Mouse (Mus musculus) testis, adult 2 months (tissue): Measurements from ENCODE around the gene Ank. TPM values are rescaled to one million over a fixed set of nuclear protein-coding genes. Genes with fewer than 3 reads are reported as not detected.

Experiments
- H3K27ac ChIP-seq: fragments of 200-500 bp; 2 replicates; pipeline ENCODE4 v1.5.1; 2012; ENCODE audit warnings: low read depth, low read length; ENCODE audit not compliant: control insufficient read depth, insufficient read depth
- H3K27me3 ChIP-seq: fragments of 200-500 bp; 2 replicates; pipeline ENCODE4 v1.6.1; 2012; ENCODE audit warnings: mild to moderate bottlenecking, low read length, moderate library complexity; ENCODE audit not compliant: control insufficient read depth, insufficient read depth
- H3K36me3 ChIP-seq: fragments of 200-500 bp; 2 replicates; pipeline ENCODE4 v1.6.1; 2012; ENCODE audit warnings: mild to moderate bottlenecking, low read length; ENCODE audit not compliant: control insufficient read depth, insufficient read depth
- H3K4me1 ChIP-seq: fragments of 200-500 bp; 2 replicates; pipeline ENCODE4 v1.6.1; 2012; ENCODE audit warnings: low read length; ENCODE audit not compliant: control insufficient read depth, insufficient read depth
- H3K4me3 ChIP-seq: fragments of 200-500 bp; 2 replicates; pipeline ENCODE4 v1.5.1; 2012; ENCODE audit warnings: low read depth, mild to moderate bottlenecking, low read length, moderate library complexity, mixed read lengths; ENCODE audit not compliant: control insufficient read depth
- CTCF ChIP-seq: fragments of 200-500 bp; IDR thresholded peaks from 2 replicates; pipeline ENCODE4 v1.5.1; 2012; ENCODE audit warnings: low read depth, mild to moderate bottlenecking, inconsistent platforms, low read length, moderate library complexity; ENCODE audit not compliant: control insufficient read depth, insufficient read depth, insufficient replicate concordance
- POLR2A ChIP-seq: fragments of 200-500 bp; IDR thresholded peaks from 2 replicates; pipeline ENCODE4 v1.6.1; 2012; ENCODE audit warnings: low read depth, mild to moderate bottlenecking, inconsistent platforms, low read length, moderate library complexity; ENCODE audit not compliant: control insufficient read depth
- polyA plus RNA-seq: library from polyadenylated mRNA; depleted of rRNA; stranded (reverse); fragments of >200 nt; gene quantifications from 2 replicates; pipeline ENCODE4 v1.2.3, GENCODE M21; 2012

Gene Ank
- polyA plus RNA-seq, 1 experiment, result 9.1 TPM

GRCm38 (mm10) chr15:27597516-27597915 is 131.0 kb downstream of the Ank start:
- Histone ChIP-seq H3K27me3 (no peaks in the 10 kb centered on the region), H3K4me3 (no peak overlapping the region), H3K36me3 (no peaks in the 10 kb centered on the region; the same call in 1 of the 2 replicates), H3K27ac (no peak overlapping the region), H3K4me1 (no peaks in the 10 kb centered on the region)
- TF ChIP-seq CTCF (no peak), POLR2A (no peak)

- H3K27ac ChIP-seq, result no peak overlapping the region
- no peaks in the 10 kb centered on the region for H3K4me1 ChIP-seq
- H3K4me3 ChIP-seq, result no peak overlapping the region
- TF ChIP-seq CTCF (no peak), POLR2A (no peak)
- H3K27me3 ChIP-seq, result no peaks in the 10 kb centered on the region
- H3K36me3 ChIP-seq, result no peaks in the 10 kb centered on the region; the same call in 1 of the 2 replicates
Observed at GRCm38 (mm10) chr15:27598786-27599385, 132.4 kb downstream of the Ank start.

DNA sequence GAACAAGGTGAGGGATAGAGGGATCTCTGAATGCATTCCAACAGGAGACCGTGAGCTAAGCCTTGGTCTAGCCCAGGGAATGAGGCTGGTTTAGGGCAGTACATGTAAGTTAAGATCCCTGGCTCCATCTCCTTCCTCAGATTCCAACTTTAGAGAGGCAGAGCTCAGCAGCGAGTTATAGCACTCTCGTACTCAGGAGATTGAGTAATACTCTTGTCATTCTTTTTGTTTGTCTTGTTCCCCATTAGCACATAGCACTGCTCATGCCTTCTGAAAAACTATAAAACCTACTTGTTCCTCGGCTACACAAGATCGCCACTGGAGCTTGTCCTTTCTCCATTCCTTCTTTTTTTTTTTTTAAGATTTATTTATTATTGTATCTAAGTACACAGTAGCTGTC is 134.0 kb downstream of the Ank start:
- no peaks in the 10 kb centered on the region for H3K36me3 ChIP-seq

DNA sequence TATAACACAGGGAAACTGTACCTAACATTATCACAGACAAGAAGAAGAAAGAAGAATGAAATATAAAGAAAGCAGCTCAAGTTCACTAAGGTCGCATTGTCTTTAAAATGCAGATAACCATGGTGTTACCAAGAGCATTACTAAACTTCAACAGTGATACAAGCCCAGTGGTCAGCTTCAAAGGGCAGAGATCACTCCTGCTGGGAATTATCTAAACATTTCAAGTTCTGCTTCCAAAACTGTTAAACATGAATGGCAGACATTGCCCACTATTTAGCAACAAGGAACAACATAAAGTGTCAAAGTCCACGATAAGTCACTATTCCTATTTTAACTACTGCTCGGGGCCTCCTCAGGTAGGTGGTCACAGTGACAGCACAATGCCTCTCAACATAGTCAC is 138.1 kb downstream of the Ank start:
- Histone ChIP-seq H3K27ac (no peak overlapping the region), H3K4me3 (no peak overlapping the region), H3K36me3 (no peaks in the 10 kb centered on the region; the same call in 1 of the 2 replicates), H3K27me3 (no peaks in the 10 kb centered on the region), H3K4me1 (no peaks in the 10 kb centered on the region)
- TF ChIP-seq POLR2A (no peak), CTCF (no peak)

More for the DNA sequence above, 134.0 kb downstream of the Ank start:
- no peak overlapping the region for H3K4me3 ChIP-seq
- no peak overlapping the region for H3K27ac ChIP-seq
- H3K4me1 ChIP-seq, result no peaks in the 10 kb centered on the region
- TF ChIP-seq POLR2A (no peak), CTCF (no peak)
- no peaks in the 10 kb centered on the region for H3K27me3 ChIP-seq

- H3K4me1 ChIP-seq, result no peaks in the 10 kb centered on the region
- H3K36me3 ChIP-seq, result no peaks in the 10 kb centered on the region; the same call in 1 of the 2 replicates
- TF ChIP-seq POLR2A (no peak), CTCF (no peak)
Observed at GRCm38 (mm10) chr15:27605252-27605651, 138.8 kb downstream of the Ank start.

GRCm38 (mm10) chr15:27609554-27609953 is 143.1 kb downstream of the Ank start:
- H3K4me1 ChIP-seq, result no peaks in the 10 kb centered on the region
- H3K27me3 ChIP-seq, result no peaks in the 10 kb centered on the region
- peaks cover 3% of the 10 kb centered on the region for H3K36me3 ChIP-seq
- H3K4me3 ChIP-seq, result no peak overlapping the region
- no peak overlapping the region for H3K27ac ChIP-seq
- TF ChIP-seq CTCF, result no peak
- no peak for TF ChIP-seq POLR2A

More at GRCm38 (mm10) chr15:27605252-27605651, 138.8 kb downstream of the Ank start:
- Histone ChIP-seq H3K4me3 (no peak overlapping the region), H3K27me3 (no peaks in the 10 kb centered on the region), H3K27ac (no peak overlapping the region)

GRCm38 (mm10) chr15:27612533-27613221 is 146.2 kb downstream of the Ank start:
- Histone ChIP-seq H3K27me3 (no peaks in the 10 kb centered on the region), H3K4me3 (no peak overlapping the region), H3K36me3 (peaks cover 3% of the 10 kb centered on the region), H3K4me1 (no peaks in the 10 kb centered on the region), H3K27ac (no peak overlapping the region)
- TF ChIP-seq POLR2A (no peak), CTCF (no peak; the same call in 1 of the 2 replicates)
